Mouse (Mus musculus): ENCODE measurements around the gene Ppp2r5c.

The Ppp2r5c gene

DNA sequence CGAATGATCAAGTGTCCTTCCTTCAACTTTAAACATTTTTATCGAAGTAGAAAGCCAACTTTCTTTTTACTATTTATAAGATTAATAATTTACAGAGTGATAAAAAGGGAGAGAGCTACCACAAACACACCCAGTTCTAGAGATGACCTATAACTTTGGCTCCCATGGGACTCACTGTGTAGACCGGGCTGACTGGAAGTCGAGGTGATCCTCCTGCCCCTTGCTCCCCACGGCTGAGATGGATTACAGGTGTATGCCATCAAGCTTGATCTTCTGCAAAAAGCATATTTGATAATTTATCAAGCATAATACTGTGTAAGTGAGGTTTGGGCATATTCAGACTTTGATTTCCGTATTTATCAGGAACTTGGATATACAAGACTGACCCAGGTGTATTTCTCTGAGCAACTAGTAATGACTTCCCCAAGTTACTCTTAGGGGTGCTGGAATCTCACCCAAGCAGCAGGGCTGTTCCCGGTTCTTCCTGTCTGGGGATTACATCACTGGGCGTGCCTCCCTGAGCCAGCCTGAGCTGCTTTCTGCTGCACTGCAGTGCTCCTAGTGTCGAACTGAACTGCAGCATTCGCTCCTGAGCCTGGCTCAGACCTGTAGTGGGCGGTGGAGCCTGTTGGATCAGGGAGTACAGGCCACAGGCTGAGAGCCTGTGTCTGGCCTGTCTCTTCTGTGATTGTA lies 161.7 kb downstream of the Ppp2r5c start:
- DNase-seq (ENCODE audit: low read depth, low spot score) = no peak

DNA sequence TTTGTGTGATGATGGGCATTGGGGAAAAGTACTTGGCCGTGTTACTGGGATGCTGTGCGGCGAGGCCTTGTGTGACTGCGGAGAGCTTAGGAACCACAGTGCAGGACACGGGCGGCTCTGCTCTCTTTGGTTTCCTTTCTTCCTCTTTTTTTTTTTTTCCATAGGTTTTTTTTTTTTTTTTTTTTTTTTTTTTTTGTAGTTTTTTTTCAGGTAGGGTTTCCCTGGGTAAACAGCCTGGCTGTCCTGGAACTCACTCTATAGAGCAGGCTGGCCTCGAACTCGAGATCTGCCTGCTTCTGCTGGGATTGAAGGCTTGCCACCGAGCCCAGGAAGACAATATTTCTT lies 162.2 kb downstream of the Ppp2r5c start:
- DNase-seq (ENCODE audit: low read depth, low spot score) = no peak

DNA sequence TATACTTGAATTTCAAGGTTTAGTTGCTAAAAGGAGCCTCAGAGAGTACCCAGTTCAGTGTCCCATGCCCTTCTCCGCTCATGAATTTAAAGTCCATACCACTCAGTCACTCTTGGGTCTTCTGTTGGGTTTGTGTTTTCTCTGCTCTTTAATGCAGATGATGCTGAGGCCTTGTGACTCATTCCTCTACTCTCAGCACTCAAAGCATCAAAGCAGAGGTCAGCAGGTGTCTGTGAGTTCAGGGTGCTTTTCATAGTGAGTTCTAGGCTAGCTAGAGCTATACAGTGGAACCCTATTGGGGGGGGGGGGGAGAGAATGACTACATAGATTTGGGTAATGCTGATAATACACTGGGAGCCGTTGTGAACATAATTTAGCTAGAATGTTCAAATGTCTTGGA lies 163.8 kb downstream of the Ppp2r5c start:
- DNase-seq (ENCODE audit: low read depth, low spot score) = no peak

GRCm38 (mm10) chr12:110630056-110630455 lies 183.1 kb downstream of the Ppp2r5c start:
- no peak for DNase-seq (ENCODE audit: low read depth, low spot score)

All from c-Kit-negative CD71-positive TER-119-positive erythroid progenitor cells, embryonic 14.5 days (primary cell).